Mouse (Mus musculus): ENCODE results near the gene Limk1. TPM values are rescaled to one million over a fixed set of nuclear protein-coding genes. Genes with fewer than 3 reads are reported as not detected.
"Not testable (repeated sequence)": the region's sequence is repeated elsewhere in the genome, so short reads cannot be mapped to it uniquely, and the experiment has no call there.

The Limk1 gene
- polyA plus RNA-seq, 1 experiment from 2014 or later = 20.3 TPM

DNA sequence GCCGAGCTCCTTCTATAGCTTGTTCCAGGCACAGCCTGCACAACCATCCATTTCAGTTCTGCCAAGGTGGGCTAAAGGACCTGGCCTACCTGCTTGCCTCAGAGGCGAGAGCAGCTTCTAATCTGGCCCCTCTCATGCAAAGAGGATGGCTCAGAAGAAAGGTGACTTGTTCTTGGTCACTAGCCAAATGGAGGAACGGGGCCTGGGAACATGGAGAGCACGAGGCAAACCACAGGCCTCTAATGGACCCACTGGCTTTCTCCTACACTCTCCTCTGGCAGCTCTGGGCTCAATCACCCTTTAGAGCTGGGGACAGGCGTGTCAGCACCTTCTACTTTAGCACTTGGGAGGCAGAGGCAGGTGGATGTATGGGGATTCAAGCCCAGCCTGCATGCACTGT lies 13.4 kb downstream of the Limk1 start:
- no peak for ATAC-seq (ENCODE audit: low read depth)
- 72% methylated on average over 5 of the region's 5 CpGs for WGBS
- Histone ChIP-seq H3K4me3 (no peak overlapping the region), H3K27me3 (no peaks in the 10 kb centered on the region), H3K9ac (peak overlapping the region; percentile 74; the same call in 1 of the 2 replicates), H3K4me1 (replicated peaks) (peaks cover 60% of the 10 kb centered on the region), H3K4me2 (no peak overlapping the region), H3K27ac (replicated peaks) (peak overlapping the region; percentile 90), H3K9me3 (no peaks in the 10 kb centered on the region), H3K36me3 (peaks cover 44% of the 10 kb centered on the region)

DNA sequence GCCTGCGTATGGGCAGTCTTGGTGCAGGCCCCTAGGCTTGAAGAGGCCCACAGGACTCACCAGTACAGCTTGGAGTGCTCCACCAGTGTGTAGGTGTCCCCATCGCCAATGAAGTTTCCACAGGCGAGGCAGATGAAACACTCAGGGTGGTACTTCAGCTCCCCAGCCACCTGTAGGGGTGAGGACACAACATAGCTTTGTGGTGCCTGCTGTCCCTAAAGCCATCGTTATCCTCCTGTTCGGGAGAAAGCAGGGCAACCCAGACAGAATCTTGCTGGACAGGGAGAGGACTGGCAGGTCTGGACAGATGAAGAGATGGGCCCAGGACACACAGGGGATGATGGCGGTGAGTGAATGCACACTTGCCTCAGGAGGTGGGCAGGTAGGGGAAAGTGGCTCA lies 15.8 kb downstream of the Limk1 start:
- WGBS = 93% methylated on average over 6 of the region's 6 CpGs
- H3K9ac ChIP-seq = no peak overlapping the region
- H3K36me3 ChIP-seq = peaks cover 56% of the 10 kb centered on the region
- ATAC-seq (ENCODE audit: low read depth) = no peak
- peak overlapping the region; percentile 88 for H3K27ac ChIP-seq (replicated peaks)
- no peak overlapping the region for H3K4me3 ChIP-seq
- no peak overlapping the region for H3K4me2 ChIP-seq
- H3K4me1 ChIP-seq (replicated peaks) = peaks cover 45% of the 10 kb centered on the region
- no peaks in the 10 kb centered on the region for H3K27me3 ChIP-seq
- no peaks in the 10 kb centered on the region for H3K9me3 ChIP-seq

DNA sequence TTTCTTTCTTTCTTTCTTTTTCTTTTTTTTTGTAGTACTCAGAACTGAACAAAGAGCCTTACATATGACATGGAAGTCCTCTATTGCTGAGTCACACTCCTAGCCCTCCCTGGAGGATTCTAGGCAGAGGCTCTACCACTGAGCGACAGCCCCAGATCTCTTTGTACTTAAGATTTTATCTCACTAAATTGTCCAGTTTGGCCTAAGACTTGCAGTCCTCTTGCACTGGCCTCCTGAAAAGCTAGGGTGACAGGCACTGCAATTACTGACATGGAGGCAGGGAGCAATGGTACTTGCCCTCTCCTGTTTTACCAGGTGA lies 16.2 kb downstream of the Limk1 start:
- Histone ChIP-seq H3K4me3 (no peak overlapping the region), H3K4me2 (no peak overlapping the region), H3K27me3 (no peaks in the 10 kb centered on the region), H3K27ac (replicated peaks) (peak overlapping the region; percentile 88), H3K36me3 (peaks cover 56% of the 10 kb centered on the region), H3K9me3 (no peaks in the 10 kb centered on the region), H3K9ac (no peak overlapping the region), H3K4me1 (replicated peaks) (peaks cover 40% of the 10 kb centered on the region)
- whole genome bisulfite sequencing = 83% methylated on average over 1 of the region's 1 CpGs
- ATAC-seq (ENCODE audit: low read depth) = no peak

DNA sequence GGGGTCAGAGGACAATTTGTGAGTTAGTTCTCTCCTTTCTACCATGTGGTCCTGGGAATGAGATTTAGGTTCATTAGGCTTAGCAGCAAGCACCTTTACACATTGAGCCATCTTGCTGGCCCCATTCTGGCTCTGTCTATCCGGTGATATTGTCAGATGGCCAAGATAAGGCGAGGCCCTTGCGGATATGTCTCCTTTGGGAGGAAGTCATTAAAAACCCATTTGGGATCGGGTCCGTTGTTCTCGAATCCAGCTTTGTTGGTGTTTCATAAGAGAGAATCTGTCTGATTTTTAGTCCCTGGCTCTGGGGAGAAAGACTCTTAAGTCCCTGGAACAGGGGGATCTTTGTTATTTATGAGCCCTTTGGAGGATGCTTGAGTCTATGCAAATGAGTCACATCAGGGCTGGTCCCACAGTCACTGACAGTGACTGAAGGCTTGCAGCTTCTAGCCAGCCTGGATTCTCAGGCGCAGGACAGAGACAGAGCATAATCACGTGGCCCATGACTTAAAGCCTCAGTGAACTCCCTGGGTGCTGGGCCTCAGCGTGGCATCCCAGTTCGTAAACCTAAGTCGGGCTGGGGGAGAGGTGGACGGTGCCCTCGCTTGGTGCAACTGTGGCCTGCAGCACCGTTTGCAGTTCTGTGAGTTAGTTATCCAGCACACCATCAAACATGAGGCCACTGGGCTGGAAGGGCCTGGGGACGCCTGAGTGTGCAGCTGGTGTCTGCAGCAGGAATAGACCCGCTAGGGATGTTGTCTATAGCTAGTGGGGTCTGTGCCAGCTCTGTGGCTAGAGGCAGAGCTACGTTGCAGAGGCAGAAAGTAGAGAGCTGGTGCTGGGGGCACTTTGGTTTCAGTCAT lies 16.8 kb downstream of the Limk1 start:
- 20% methylated on average over 17 of the region's 17 CpGs for WGBS
- Histone ChIP-seq H3K9ac (peak overlapping the region; percentile 41; the same call in 1 of the 2 replicates), H3K4me1 (replicated peaks) (peaks cover 34% of the 10 kb centered on the region), H3K9me3 (no peaks in the 10 kb centered on the region), H3K36me3 (peaks cover 61% of the 10 kb centered on the region), H3K27me3 (no peaks in the 10 kb centered on the region), H3K4me2 (no peak overlapping the region), H3K27ac (replicated peaks) (peak overlapping the region; percentile 88), H3K4me3 (no peak overlapping the region)
- ATAC-seq (ENCODE audit: low read depth) = peak; percentile 44

GRCm38 (mm10) chr5:134669001-134669708 lies 19.2 kb downstream of the Limk1 start:
- 80% methylated on average over 20 of the region's 20 CpGs for WGBS

GRCm38 (mm10) chr5:134668495-134668894 lies 19.9 kb downstream of the Limk1 start:
- Histone ChIP-seq H3K36me3 (peaks cover 89% of the 10 kb centered on the region), H3K4me2 (no peak overlapping the region), H3K27ac (replicated peaks) (no peak overlapping the region), H3K9ac (no peak overlapping the region), H3K9me3 (no peaks in the 10 kb centered on the region), H3K4me3 (no peak overlapping the region), H3K27me3 (no peaks in the 10 kb centered on the region), H3K4me1 (replicated peaks) (peaks cover 16% of the 10 kb centered on the region)
- no peak for ATAC-seq (ENCODE audit: low read depth)
- WGBS = 29% methylated on average over 8 of the region's 8 CpGs

More at GRCm38 (mm10) chr5:134669001-134669708, 19.2 kb downstream of the Limk1 start:
- Histone ChIP-seq H3K4me3 (no peak overlapping the region), H3K27me3 (no peaks in the 10 kb centered on the region), H3K36me3 (peaks cover 82% of the 10 kb centered on the region), H3K4me1 (replicated peaks) (peaks cover 16% of the 10 kb centered on the region), H3K9ac (no peak overlapping the region), H3K27ac (replicated peaks) (no peak overlapping the region), H3K9me3 (no peaks in the 10 kb centered on the region), H3K4me2 (no peak overlapping the region)
- no peak for ATAC-seq (ENCODE audit: low read depth)

DNA sequence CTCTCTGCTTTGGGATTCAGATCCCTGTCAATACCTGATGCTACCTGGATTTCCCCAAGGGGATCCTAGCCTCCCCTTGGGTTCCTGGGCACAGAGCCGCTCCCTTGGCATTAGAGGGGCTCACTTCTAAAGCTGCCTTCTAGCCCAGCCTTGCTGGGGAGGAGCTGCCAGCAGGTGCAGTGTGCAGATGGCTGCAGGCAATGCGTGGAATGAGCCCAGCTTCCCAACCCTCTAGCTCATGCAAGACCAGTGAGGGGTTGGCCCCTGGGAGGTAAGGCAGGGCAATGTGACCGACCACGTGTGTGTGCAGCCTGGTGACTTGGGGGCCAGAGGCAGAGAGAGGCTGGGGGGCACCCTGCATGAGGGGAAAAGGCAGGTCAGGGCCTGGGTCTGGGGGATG lies 31.7 kb downstream of the Limk1 start:
- H3K9me3 ChIP-seq = no peaks in the 10 kb centered on the region
- no peak; the same call in 1 of the 2 replicates for ATAC-seq (ENCODE audit: low read depth)
- H3K9ac ChIP-seq = 0 out of 2 replicates have a peak overlapping the region, but pooled peaks have one; percentile 12
- H3K27ac ChIP-seq (replicated peaks) = no peak overlapping the region
- no peaks in the 10 kb centered on the region for H3K4me1 ChIP-seq (replicated peaks)
- no peak overlapping the region for H3K4me2 ChIP-seq
- no peaks in the 10 kb centered on the region for H3K27me3 ChIP-seq
- H3K36me3 ChIP-seq = peaks cover 60% of the 10 kb centered on the region
- WGBS = 68% methylated on average over 4 of the region's 4 CpGs
- H3K4me3 ChIP-seq = no peak overlapping the region

GRCm38 (mm10) chr5:134652015-134652414 lies 36.4 kb downstream of the Limk1 start:
- no peaks in the 10 kb centered on the region for H3K27me3 ChIP-seq
- no peak overlapping the region for H3K4me3 ChIP-seq
- no peak overlapping the region for H3K4me2 ChIP-seq
- H3K9me3 ChIP-seq = no peaks in the 10 kb centered on the region
- H3K9ac ChIP-seq = no peak overlapping the region
- H3K27ac ChIP-seq (replicated peaks) = no peak overlapping the region
- H3K36me3 ChIP-seq = peaks cover 13% of the 10 kb centered on the region
- WGBS = 49% methylated on average over 7 of the region's 7 CpGs
- ATAC-seq (ENCODE audit: low read depth) = no peak
- no peaks in the 10 kb centered on the region for H3K4me1 ChIP-seq (replicated peaks)

DNA sequence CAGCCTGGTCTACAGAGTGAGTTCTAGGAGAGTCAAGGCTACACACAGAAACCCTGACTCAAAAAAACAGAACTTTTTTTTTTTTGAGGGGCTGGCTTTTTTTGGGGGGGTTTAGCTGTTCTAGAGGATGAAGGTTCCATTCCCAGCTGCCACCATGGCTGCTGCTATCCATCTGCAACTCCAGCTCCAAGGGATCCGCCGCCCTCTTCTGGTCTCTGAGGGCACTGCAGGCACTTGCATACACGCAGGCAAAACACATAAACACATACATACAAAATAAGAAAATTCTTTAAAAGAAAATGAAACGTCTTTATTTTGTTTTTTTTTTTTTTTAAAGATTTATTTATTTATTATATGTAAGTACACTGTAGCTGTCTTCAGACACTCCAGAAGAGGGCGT lies 37.5 kb downstream of the Limk1 start:
- no peak overlapping the region for H3K9ac ChIP-seq

DNA sequence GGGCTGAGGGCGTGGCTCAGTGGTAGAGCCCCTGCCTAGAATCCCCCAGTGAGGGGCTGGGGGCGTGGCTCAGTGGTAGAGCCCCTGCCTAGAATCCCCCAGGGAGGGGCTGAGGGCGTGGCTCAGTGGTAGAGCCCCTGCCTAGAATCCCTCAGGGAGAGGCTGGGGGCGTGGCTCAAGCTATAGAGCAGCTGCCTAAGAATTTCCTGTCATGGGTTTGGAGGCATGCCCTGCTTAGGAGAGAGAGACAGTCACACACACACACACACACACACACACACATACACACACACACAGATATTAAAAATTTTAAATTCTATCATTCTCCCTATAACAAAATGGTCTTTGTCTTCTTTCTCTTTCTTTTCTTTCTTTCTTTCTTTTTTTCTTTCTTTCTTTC lies 39.4 kb downstream of the Limk1 start:
- not testable (repeated sequence) for H3K4me1 ChIP-seq (replicated peaks); H3K9me3 ChIP-seq; H3K36me3 ChIP-seq; H3K4me3 ChIP-seq; H3K9ac ChIP-seq; ATAC-seq (ENCODE audit: low read depth); H3K27ac ChIP-seq (replicated peaks); H3K27me3 ChIP-seq; H3K4me2 ChIP-seq
- 71% methylated on average over 4 of the region's 4 CpGs for WGBS

More for the DNA sequence above, 37.5 kb downstream of the Limk1 start:
- no peaks in the 10 kb centered on the region for H3K4me1 ChIP-seq (replicated peaks)
- ATAC-seq (ENCODE audit: low read depth) = no peak
- 47% methylated on average over 4 of the region's 5 CpGs for WGBS
- no peaks in the 10 kb centered on the region for H3K27me3 ChIP-seq
- H3K4me2 ChIP-seq = no peak overlapping the region
- H3K27ac ChIP-seq (replicated peaks) = no peak overlapping the region
- 0 out of 2 replicates have a peak, but pooled peaks cover 5% of the 10 kb centered on the region for H3K36me3 ChIP-seq
- no peaks in the 10 kb centered on the region for H3K9me3 ChIP-seq
- no peak overlapping the region for H3K4me3 ChIP-seq

GRCm38 (mm10) chr5:134647394-134647793 lies 41.0 kb downstream of the Limk1 start:
- no peak for ATAC-seq (ENCODE audit: low read depth)
- WGBS = 86% methylated on average over 2 of the region's 2 CpGs
- Histone ChIP-seq H3K27ac (replicated peaks) (no peak overlapping the region), H3K4me3 (no peak overlapping the region), H3K27me3 (no peaks in the 10 kb centered on the region), H3K36me3 (no peaks in the 10 kb centered on the region), H3K9ac (no peak overlapping the region), H3K4me1 (replicated peaks) (no peaks in the 10 kb centered on the region), H3K4me2 (no peak overlapping the region), H3K9me3 (no peaks in the 10 kb centered on the region)

DNA sequence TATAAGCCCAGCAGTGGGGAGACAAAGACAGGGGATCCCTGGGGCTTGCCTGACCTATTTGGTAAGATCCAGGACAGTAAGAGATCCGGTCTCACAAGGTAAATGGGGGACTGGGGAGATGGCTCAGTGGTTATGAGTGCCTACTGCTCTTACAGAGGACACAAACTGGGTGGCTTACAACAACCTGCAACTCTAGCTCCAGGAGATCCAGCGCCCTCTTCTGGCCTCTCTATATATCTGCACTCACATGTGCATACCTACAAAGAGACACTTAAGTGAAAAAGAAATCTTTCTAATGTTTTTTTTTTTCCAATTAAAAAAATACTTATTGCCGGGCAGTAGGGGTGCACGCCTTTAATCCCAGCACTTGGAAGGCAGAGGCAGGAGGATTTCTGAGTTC lies 41.9 kb downstream of the Limk1 start:
- 76% methylated on average over 4 of the region's 4 CpGs for WGBS
- no peak for ATAC-seq (ENCODE audit: low read depth)

More for the DNA sequence above, 41.9 kb downstream of the Limk1 start:
- Histone ChIP-seq H3K36me3 (no peaks in the 10 kb centered on the region), H3K27me3 (no peaks in the 10 kb centered on the region), H3K4me2 (no peak overlapping the region), H3K4me3 (no peak overlapping the region), H3K9me3 (no peaks in the 10 kb centered on the region), H3K27ac (replicated peaks) (no peak overlapping the region), H3K4me1 (replicated peaks) (no peaks in the 10 kb centered on the region), H3K9ac (no peak overlapping the region)

Data from neural tube, embryonic 13.5 days (tissue).